Mouse (Mus musculus): Measurements from ENCODE around the gene Prkrip1. TPM values are rescaled to one million over a fixed set of nuclear protein-coding genes. Genes with fewer than 3 reads are reported as not detected.
"Not testable (repeated sequence)": the region's sequence is repeated elsewhere in the genome, so short reads cannot be mapped to it uniquely, and the experiment has no call there.

Prkrip1 gene
- polyA plus RNA-seq, 1 experiment from 2014 or later, result 63.9 TPM

DNA sequence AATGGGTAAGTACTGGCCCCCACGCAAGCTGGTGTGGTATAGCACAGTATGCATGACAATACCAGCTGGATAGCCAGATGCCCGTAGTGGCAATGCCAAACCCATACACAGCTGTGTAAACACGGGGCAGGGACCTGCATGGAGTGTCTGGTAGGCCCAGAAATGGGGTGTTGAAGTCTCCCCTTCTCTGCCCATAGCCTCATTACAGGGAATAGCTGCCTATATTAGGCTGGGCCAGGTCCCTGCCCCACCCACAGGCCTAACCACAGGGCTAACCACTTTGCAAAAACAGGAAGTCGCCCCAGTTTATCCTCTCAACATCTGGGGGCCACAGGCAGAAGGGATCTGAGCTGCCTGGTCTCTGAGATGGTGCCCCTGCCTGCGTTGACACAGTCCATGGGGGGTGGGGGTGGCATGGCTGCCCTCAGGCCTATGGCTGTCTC lies 49.6 kb downstream of the Prkrip1 start:
- not testable (repeated sequence) for H3K4me3 ChIP-seq (replicated peaks); H3K9ac ChIP-seq (replicated peaks); H3K27ac ChIP-seq (replicated peaks); H3K4me1 ChIP-seq; H3K27me3 ChIP-seq (replicated peaks); ATAC-seq (ENCODE audit: low FRiP score); H3K9me3 ChIP-seq (replicated peaks); H3K4me2 ChIP-seq
- H3K36me3 ChIP-seq, result peaks cover 11% of the 10 kb centered on the region; the same call in 1 of the 2 replicates
- WGBS, result 78% methylated on average over 5 of the region's 5 CpGs

DNA sequence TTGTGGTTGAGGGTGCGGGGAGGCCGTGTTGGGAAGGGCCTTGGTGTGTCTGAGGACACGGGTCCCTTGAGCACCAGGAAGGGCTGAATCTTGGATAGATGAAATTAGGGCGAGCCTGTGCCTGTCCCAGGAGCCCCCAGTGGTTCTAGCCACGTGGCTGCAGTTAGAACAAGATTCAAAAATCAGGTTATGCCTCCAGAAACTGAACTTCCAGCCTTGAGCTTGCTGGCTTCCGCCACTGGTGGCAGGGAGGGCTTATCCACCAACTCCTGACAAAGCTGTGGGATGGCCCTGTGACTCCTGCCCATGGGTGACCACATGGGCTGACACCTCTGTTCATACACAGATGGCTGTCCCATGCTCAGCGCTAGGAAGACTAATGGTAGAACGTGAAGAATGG lies 51.1 kb downstream of the Prkrip1 start:
- Histone ChIP-seq H3K36me3 (0 out of 2 replicates have a peak, but pooled peaks cover 3% of the 10 kb centered on the region), H3K4me1 (no peaks in the 10 kb centered on the region), H3K27ac (replicated peaks) (no peak overlapping the region), H3K9ac (replicated peaks) (no peak overlapping the region), H3K4me2 (no peak overlapping the region), H3K4me3 (replicated peaks) (no peak overlapping the region), H3K27me3 (replicated peaks) (no peaks in the 10 kb centered on the region), H3K9me3 (replicated peaks) (no peaks in the 10 kb centered on the region)
- ATAC-seq (ENCODE audit: low FRiP score), result no peak
- WGBS, result 81% methylated on average over 8 of the region's 8 CpGs

DNA sequence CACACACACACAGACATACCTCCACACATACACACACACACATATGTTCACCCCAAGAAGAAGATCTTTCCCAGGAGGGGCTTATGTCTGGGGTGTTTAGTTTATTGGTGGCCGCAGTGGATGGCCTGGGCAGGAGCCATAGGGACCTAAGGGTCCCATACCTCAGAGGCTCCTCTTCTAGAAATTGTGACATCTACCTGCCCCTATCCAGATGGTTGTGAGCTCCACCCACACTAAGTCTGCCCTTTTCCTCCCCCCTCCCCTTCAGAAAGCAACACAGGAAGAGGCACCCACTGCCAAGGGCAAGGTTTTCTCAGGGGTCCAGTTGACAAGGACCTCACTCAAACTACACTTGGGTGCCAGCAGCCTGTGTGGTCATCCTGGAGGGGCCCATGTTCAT lies 51.8 kb downstream of the Prkrip1 start:
- H3K9ac ChIP-seq (replicated peaks), result no peak overlapping the region
- no peak overlapping the region for H3K27ac ChIP-seq (replicated peaks)
- no peaks in the 10 kb centered on the region for H3K9me3 ChIP-seq (replicated peaks)
- no peak overlapping the region for H3K4me3 ChIP-seq (replicated peaks)
- H3K36me3 ChIP-seq, result peaks cover 9% of the 10 kb centered on the region
- no peaks in the 10 kb centered on the region for H3K27me3 ChIP-seq (replicated peaks)
- no peak for ATAC-seq (ENCODE audit: low FRiP score)
- no peaks in the 10 kb centered on the region for H3K4me1 ChIP-seq
- 97% methylated on average over 1 of the region's 1 CpGs for WGBS
- H3K4me2 ChIP-seq, result no peak overlapping the region

DNA sequence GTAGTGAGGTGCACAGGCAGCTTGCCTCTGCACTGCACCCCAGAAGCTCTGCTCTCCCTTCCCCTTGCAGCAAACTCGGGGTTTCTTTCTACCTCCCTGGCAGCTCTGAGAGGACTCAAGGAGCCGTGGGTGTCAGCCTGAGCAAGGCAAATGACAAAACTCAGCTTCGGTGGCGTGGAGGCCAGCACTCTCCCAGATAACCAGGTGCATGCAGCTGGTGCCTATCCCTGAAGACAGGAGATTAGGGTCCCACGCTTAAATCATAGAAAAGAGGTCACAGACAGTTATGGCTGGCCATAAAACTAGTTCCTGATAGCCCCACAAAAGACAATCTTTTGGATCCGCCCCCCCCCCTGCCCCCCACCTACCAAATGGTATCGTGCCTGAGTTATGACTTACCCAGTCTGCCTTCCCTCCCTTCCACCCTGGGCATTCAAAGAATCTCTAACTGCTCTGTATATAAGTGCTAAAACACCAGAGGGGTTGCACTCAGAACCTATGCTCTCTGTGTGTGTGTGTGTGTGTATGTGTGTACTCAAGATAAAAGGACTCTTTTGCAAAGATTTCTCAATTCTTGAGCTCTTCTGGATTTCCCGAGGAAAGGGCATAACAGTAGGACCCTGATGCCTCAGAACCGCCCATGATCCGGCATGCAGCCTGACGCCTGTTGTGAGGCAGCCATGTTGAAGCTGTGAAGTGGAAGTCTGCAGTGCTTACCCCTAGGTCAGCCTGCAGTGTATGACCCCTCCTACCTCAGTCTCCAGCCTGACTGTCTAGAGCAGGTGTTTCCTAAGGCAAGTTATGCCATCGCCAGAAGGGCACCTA lies 53.9 kb downstream of the Prkrip1 start:
- WGBS, result 63% methylated on average over 12 of the region's 12 CpGs
- no peaks in the 10 kb centered on the region for H3K9me3 ChIP-seq (replicated peaks)
- peaks cover 28% of the 10 kb centered on the region for H3K36me3 ChIP-seq
- H3K4me3 ChIP-seq (replicated peaks), result no peak overlapping the region
- H3K27me3 ChIP-seq (replicated peaks), result no peaks in the 10 kb centered on the region
- no peak overlapping the region for H3K27ac ChIP-seq (replicated peaks)
- no peak overlapping the region for H3K4me2 ChIP-seq
- no peak overlapping the region for H3K9ac ChIP-seq (replicated peaks)
- H3K4me1 ChIP-seq, result no peaks in the 10 kb centered on the region
- no peak for ATAC-seq (ENCODE audit: low FRiP score)

DNA sequence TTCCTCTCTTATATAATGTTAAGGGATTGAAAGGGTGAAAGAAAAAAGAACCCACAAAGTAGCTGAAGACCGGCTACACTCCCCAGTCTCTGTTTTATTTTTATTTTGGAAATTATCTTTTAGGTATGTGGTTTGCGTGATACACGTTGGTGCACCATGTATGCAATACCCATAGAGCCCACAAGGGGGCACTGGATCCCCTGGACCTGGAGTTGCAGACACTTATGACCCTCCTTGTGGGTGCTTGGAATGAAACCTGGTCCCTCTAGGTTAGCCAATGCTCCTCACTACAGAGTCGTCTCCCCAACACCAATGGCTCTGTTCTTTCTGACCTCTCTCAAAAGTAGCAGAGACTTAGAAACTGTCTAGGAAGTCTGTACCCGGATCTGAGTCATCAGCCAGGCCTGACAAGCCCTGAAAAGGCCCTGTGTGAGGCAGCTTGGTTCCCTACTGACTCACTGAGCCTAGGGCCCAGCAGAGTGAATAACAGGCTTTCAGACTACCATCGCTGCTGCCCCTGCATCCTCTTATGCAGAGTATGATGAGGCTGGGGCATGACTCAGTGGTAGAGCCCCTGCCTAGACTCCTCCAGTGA lies 55.5 kb downstream of the Prkrip1 start:
- no peaks in the 10 kb centered on the region for H3K9me3 ChIP-seq (replicated peaks)
- 90% methylated on average over 6 of the region's 6 CpGs for WGBS

DNA sequence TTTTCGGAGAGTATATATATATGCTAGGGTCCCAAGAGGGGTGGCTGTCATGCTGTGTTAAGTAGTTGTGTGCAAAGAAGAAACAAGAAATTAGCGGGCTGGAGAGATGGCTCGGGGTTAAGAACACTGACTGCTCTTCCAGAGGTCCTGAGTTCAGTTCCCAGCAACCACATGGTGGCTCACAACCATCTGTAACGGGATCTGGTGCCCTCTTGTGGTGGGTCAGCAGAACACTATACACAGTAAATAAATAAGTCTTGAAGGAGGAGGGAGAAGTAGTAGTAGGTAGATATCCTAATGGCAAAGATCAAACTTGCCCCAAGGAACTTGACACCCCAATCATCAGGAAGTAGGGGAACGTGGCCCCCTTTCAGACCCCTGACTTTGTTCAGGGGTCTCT lies 56.0 kb downstream of the Prkrip1 start:
- no peak overlapping the region for H3K4me3 ChIP-seq (replicated peaks)
- 91% methylated on average over 5 of the region's 5 CpGs for whole genome bisulfite sequencing
- no peak for ATAC-seq (ENCODE audit: low FRiP score)
- H3K4me2 ChIP-seq, result no peak overlapping the region
- no peaks in the 10 kb centered on the region for H3K27me3 ChIP-seq (replicated peaks)
- H3K9ac ChIP-seq (replicated peaks), result no peak overlapping the region
- H3K36me3 ChIP-seq, result peaks cover 34% of the 10 kb centered on the region
- H3K4me1 ChIP-seq, result peaks cover 9% of the 10 kb centered on the region; the same call in 1 of the 2 replicates
- H3K27ac ChIP-seq (replicated peaks), result no peak overlapping the region
- H3K9me3 ChIP-seq (replicated peaks), result no peaks in the 10 kb centered on the region

More for the DNA sequence above, 55.5 kb downstream of the Prkrip1 start:
- Histone ChIP-seq H3K27me3 (replicated peaks) (no peaks in the 10 kb centered on the region), H3K36me3 (peaks cover 34% of the 10 kb centered on the region), H3K4me3 (replicated peaks) (no peak overlapping the region), H3K4me1 (peaks cover 4% of the 10 kb centered on the region; the same call in 1 of the 2 replicates), H3K27ac (replicated peaks) (no peak overlapping the region), H3K9ac (replicated peaks) (no peak overlapping the region), H3K4me2 (no peak overlapping the region)
- ATAC-seq (ENCODE audit: low FRiP score), result no peak

DNA sequence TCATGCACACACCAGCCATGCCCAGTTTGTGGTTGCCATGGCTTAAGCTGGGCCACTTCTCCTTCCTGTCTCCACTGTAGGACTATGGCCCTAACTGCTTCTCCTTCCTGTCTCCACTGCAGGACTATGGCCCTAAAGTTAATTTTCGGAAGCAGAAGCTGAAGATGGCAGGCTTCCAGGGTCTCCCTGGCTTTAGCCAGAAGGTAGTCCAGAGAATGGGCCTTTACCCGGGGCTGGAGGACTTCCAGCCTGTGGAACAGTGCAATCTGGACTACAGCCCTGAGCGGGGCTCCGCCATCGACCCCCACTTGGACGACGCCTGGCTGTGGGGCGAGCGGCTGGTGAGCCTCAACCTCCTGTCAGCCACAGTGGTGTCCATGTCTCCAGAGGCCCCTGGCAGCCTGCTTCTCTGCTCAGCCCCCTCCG lies 58.7 kb downstream of the Prkrip1 start:
- H3K4me2 ChIP-seq, result no peak overlapping the region
- WGBS, result 93% methylated on average over 10 of the region's 10 CpGs
- no peak overlapping the region for H3K4me3 ChIP-seq (replicated peaks)
- H3K9ac ChIP-seq (replicated peaks), result no peak overlapping the region
- H3K27ac ChIP-seq (replicated peaks), result no peak overlapping the region
- no peak for ATAC-seq (ENCODE audit: low FRiP score)
- H3K4me1 ChIP-seq, result peaks cover 26% of the 10 kb centered on the region
- no peaks in the 10 kb centered on the region for H3K27me3 ChIP-seq (replicated peaks)
- H3K9me3 ChIP-seq (replicated peaks), result no peaks in the 10 kb centered on the region
- peaks cover 34% of the 10 kb centered on the region for H3K36me3 ChIP-seq

DNA sequence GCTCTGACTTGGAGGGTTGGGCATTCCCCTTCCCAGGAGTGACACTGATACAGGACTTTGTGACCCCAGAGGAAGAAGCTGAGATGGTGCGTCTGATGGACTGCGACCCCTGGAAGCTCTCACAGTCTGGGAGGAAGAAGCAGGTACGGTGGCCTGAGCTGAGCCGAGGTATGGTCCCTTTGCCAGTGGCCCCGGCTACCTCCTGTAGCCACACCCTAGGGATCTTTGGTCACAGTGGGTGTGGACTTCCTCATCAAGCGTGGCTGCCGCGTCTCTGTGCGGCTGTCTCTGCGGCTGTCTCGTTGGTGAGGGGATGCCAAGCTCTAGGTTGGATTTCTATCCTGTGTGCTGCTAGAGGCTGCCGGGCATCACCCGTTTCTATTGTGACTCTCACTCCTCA lies 59.4 kb downstream of the Prkrip1 start:
- H3K9ac ChIP-seq (replicated peaks), result no peak overlapping the region
- H3K4me1 ChIP-seq, result peaks cover 33% of the 10 kb centered on the region
- no peak for ATAC-seq (ENCODE audit: low FRiP score)
- H3K9me3 ChIP-seq (replicated peaks), result no peaks in the 10 kb centered on the region
- H3K4me2 ChIP-seq, result no peak overlapping the region
- no peak overlapping the region for H3K27ac ChIP-seq (replicated peaks)
- H3K36me3 ChIP-seq, result peaks cover 34% of the 10 kb centered on the region
- WGBS, result 95% methylated on average over 13 of the region's 13 CpGs
- H3K27me3 ChIP-seq (replicated peaks), result no peaks in the 10 kb centered on the region
- no peak overlapping the region for H3K4me3 ChIP-seq (replicated peaks)

DNA sequence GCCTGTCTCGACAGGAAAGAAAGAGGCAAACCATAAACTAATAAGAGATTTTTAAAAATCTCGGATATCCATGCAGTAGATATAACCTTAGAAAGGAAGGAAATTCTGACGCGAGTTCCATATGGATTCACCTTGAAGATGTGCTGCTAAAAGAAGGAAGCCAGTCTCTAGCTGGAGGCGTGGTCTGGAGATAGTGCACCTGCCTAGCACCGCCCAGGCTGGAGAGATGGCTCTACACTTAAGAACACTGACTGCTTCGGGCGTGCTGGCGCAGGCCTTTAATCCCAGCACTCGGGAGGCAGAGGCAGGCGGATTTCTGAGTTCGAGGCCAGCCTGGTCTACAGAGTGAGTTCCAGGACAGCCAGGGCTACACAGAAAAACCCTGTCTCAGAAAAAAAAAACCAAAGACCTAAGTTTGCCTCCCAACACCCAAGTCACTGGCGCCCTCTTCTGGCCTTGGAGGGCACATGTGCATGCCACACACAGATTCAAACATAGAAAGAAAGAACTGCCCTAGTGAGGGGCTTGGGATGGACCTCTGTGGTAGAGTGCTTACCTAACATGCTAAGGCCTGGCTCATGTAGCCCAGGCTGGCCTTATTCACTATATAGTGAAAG lies 61.0 kb downstream of the Prkrip1 start:
- WGBS, result 79% methylated on average over 13 of the region's 13 CpGs
- H3K9me3 ChIP-seq (replicated peaks), result no peaks in the 10 kb centered on the region
- ATAC-seq (ENCODE audit: low FRiP score), result no peak
- H3K9ac ChIP-seq (replicated peaks), result no peak overlapping the region
- no peak overlapping the region; the same call in 1 of the 2 replicates for H3K4me3 ChIP-seq (replicated peaks)
- no peaks in the 10 kb centered on the region for H3K27me3 ChIP-seq (replicated peaks)
- no peak overlapping the region for H3K4me2 ChIP-seq
- H3K36me3 ChIP-seq, result peaks cover 41% of the 10 kb centered on the region
- no peak overlapping the region for H3K27ac ChIP-seq (replicated peaks)
- H3K4me1 ChIP-seq, result peaks cover 34% of the 10 kb centered on the region

DNA sequence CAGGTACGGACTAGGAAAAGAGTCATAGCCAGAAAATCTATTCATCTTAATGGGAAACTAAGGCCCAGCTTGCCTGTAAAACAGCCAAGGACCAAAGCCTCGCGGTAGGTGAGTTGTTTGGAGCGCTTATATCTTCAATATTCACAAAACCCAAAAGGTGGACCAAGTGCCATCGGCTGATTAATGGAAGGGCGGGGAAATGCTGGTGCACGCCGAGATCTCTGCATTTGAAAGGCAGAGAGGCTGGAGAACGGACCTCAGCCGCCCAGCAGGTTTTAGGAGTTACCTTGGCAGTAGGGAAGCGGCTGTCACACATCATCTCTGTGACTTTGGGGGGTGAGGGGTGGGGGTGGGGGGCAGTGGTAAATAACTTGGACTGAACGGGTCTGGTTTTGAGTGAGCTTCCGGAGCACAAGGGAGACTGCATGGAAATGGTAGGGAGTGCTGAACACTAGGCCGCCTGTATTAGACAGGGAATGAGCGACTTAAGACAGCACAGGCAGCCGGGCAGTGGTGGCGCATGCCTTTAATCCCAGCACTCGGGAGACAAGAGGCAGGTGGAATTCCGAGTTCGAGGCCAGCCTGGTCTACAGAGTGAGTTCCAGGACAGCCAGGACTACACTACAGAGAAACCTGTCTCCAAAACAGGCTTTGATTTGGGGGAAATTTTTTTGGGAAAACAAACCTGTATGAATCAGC lies 62.3 kb downstream of the Prkrip1 start:
- Histone ChIP-seq H3K27me3 (replicated peaks) (no peaks in the 10 kb centered on the region), H3K4me3 (replicated peaks) (peak overlapping the region; percentile 83), H3K27ac (replicated peaks) (peak overlapping the region; percentile 67), H3K9ac (replicated peaks) (peak overlapping the region; percentile 76), H3K4me2 (peak overlapping the region; percentile 80), H3K9me3 (replicated peaks) (no peaks in the 10 kb centered on the region), H3K4me1 (peaks cover 34% of the 10 kb centered on the region), H3K36me3 (peaks cover 40% of the 10 kb centered on the region)
- peak; percentile 11 for ATAC-seq (ENCODE audit: low FRiP score)
- WGBS, result 11% methylated on average over 20 of the region's 20 CpGs

DNA sequence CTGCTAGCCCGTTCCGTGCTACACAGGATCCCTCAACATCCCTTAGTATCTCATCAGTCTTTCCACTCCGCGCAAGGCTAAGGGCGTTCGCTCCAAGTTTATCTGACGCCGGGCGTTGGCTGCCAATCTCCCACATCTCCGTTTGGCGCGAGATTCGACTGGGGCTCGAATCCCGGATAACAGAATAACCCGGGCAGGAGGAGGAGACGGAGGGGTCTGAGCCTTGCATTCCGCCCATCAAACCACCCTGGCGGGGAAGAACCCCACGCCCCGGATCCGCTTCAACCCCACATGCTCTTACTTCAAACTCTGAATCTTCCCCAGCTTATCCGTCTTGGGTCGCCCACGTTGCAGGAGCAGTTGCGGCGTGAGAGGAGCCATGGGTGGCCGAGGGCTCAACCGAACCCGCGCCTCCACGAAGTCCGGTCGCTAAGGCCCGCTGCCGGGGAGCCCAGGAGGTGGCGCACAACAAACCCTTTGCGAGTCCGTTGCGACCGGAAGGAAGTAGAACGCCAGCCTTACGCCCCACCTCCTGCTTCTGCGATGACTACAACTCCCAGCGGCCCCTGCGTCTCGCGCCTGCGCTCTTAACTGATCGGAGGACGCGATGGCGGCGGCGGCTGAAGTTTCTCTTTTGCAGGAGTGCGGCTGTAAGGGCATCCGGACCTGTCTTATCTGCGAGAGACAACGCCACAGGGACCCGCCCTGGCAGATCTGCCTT lies 63.0 kb downstream of the Prkrip1 start, which contains the start of the genes Lrwd1 and Alkbh4:
Gene Lrwd1, minus strand, starts transcription at position 504 of the 721 bp plus-strand sequence.
Gene Alkbh4, plus strand, starts transcription at position 576 of the 721 bp plus-strand sequence.
- peaks cover 34% of the 10 kb centered on the region for H3K4me1 ChIP-seq
- H3K27me3 ChIP-seq (replicated peaks), result no peaks in the 10 kb centered on the region
- no peaks in the 10 kb centered on the region for H3K9me3 ChIP-seq (replicated peaks)
- H3K27ac ChIP-seq (replicated peaks), result peak within 1 kb of the TSS; percentile 67
- H3K4me2 ChIP-seq, result peak within 1 kb of the TSS; percentile 80
- peak within 1 kb of the TSS; percentile 83 for H3K4me3 ChIP-seq (replicated peaks)
- ATAC-seq (ENCODE audit: low FRiP score), result peak; percentile 95
- H3K36me3 ChIP-seq, result peaks cover 34% of the 10 kb centered on the region
- H3K9ac ChIP-seq (replicated peaks), result peak within 1 kb of the TSS; percentile 76
- under 1% methylated on average over 60 of the region's 60 CpGs for WGBS
